Mouse (Mus musculus) heart, adult 11 months (tissue): ENCODE results near the gene Tapt1.
"Not testable (repeated sequence)": the region's sequence is repeated elsewhere in the genome, so short reads cannot be mapped to it uniquely, and the experiment has no call there.

Experiments used
- DNase-seq: peaks from one replicate; pipeline ENCODE4 v3.0.0; 2022

Gene Tapt1

DNA sequence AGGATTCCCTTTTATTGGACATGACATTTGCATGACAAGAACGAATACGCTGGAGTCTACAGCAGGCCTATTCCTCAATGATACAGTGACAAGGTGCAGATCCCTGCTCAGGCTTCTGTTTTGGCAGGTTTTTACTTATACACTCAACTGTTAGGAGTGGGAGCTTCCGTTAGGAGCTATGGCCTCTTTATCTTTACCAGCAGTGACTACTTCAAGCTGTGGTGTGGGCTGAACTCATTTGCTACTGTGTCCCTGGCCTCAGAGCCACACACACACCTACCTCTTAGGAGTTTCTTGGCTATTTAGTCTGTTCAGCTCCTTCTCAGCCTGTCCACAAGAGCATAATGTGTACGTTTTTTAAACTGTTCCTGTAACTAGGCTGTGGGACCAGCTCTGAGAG lies 30.3 kb downstream of the Tapt1 start:
- DNase-seq = peak; percentile 2

DNA sequence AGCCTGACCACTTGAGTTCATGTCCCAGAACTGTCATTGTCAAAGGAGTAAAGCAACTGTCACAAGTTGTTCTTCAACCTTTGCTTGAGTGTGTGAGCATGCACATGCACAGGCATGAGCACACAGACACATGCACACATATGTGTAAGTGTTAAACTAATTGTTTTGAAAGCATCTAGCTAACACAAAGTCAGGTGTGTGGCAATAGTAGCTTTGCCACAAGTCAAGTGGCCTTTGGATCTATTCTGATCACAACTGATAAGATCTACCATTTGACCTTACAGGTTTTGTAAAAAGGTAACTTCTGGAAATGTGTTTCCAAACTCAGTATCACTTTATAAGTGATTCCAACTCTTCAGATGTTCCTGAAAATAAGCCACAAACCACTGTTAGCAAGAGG lies 39.1 kb downstream of the Tapt1 start:
- no peak for DNase-seq

DNA sequence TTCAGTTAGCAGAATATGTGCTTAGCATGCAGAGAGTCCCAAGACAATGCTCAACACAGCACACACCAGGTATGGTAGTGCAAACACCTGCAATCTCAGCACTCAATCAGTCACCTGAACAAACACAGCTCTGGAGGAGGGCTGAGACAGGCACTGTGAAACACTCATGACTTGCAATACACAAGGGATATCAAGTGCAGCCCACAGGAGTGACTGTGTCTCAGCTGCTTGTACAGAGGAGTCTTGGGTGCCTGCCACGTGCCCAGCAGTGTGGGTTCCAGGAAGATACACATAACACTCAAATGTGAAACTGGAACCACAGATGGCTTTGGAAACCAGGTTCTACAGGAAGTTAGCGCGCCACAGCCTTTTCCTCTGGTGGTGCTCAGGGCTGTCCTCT lies 44.8 kb downstream of the Tapt1 start:
- peak; percentile 82 for DNase-seq

DNA sequence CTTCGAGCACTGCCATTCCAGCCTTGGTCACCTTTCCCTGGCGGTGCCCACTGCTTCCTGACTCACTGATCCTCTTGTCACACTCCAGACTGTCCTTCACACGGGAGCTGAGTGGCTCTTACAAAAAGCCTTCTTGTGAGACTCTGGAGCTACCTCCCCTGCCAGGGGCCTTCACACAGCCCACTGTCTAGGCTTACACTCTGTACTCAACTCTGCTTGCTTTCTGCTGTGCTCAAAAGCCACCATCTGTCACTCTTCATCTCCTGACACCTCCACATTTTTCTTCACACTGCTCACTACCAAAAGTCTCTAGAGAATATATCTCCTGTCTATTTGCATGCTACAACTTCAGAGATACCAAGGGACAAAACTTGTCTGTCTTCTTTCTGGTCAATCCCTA lies 46.0 kb downstream of the Tapt1 start:
- no peak for DNase-seq

DNA sequence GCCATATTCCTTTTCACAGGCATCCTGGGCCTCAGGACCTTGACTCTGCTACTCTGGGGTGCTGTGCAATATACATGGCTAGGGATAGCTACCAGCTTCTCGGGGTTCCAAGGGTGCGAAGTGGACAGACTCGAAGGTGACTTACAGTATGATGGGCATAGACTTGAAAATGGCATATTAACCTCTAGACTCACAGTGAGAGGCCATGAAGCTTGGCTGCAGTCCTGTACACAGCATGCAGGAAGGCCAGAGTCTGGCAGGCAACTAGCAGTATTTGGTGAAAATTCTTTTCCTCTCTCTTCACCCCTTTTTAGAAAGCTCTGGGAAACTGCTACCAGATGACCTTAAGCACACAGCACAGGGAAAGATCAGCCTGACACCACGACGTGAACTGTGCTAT lies 52.4 kb downstream of the Tapt1 start:
- no peak for DNase-seq

DNA sequence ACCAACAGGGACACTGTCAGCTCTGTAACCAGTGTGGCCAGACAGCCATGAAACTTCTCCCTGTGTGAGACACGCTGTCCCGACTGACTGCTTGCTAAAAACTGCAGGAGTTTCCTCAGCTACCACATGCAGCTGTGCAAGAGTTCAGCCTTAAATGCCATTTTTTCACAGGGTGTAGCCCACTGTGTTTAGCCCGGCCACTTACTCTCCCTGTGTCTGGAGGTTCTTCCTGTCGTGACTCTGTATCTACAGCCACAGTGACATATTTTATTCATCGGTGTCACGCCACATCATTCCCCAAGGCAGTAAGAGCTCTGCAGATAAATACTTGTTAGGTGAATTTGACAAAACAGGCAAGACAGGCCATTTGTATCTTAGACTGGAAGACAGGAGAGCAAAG lies 59.6 kb downstream of the Tapt1 start:
- peak; percentile 14 for DNase-seq

DNA sequence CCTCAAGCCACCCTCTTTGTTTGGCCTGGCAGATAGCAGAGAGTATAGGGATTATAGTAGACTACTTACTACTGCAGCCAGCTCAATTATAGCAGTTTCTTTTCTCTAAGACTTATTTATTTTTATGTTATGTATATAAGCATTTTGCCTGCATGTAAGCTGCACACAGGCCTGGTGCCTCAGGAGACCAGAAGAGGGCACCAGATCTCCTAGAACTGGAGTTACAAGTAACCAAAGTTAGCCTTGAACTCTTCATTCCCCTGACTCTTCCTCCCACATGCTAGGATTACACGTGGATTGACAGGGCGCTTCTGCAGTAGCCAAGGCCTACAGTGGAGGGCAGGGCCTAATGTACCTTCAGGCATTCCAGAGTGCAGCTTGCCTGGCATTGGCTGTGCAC lies 60.6 kb downstream of the Tapt1 start:
- peak; percentile 19 for DNase-seq

DNA sequence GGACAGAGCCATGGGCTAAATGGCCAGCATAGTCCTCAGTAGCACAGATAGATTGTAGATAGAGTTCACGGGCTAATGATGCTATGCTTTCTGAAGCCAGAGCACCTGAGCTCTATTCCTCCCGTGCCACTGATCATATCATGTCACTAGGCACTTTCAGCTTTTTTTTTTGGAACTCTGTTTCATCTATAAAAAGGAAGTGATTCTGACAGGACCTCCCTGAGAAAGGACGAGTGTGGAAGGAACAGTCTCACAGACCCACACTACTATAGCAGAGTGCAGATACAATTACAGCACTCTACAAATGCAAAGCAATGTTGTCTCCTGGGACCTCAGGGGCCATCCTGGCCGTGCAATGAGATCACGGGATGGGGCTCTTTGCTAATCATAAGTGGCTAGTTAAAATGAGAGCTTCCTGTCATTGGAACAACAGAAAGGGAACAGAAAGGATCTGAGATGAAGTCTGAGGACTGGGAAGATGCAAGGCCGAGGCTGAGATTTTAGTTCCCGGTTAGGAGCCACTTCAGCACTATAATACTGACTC lies 62.1 kb downstream of the Tapt1 start:
- peak; percentile 77 for DNase-seq

DNA sequence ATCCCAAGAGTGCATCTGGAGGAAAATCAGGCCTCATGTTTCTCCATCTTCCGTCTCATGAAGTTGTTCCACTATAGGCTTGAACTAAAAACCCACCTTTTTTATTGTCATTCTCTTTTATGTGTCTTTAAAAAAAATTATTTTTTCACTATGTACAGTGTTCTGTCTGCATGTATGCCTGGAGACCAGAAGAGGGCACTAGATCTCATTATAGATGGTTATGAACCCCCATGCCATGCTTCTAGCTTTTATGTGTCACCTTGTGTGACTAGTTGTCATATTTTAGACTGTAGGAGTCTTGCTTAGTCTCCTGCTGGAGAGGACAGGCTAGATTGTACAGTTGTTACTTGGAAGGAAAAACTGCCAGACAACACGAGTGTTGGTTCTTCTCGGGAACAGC lies 63.1 kb downstream of the Tapt1 start:
- no peak for DNase-seq

DNA sequence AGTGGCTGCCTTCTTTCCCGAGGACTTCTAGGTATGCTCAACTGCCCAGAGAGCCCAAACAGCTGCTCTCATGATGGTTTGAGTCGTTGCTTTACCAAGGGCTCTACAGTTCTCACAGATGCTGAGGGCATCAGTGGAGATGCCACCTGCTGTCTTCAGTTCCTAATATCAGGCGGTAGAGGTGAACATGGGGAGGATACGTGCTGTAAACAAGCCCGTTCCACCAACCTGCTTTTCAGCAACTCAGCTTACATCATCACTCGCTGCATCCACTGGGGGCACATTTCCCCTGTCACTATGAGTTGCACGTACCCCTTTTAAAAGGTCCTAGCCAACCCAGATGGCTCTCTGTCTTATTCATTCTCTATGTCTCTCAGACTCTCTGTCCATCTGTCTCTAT lies 63.6 kb downstream of the Tapt1 start:
- DNase-seq = peak; percentile 72

DNA sequence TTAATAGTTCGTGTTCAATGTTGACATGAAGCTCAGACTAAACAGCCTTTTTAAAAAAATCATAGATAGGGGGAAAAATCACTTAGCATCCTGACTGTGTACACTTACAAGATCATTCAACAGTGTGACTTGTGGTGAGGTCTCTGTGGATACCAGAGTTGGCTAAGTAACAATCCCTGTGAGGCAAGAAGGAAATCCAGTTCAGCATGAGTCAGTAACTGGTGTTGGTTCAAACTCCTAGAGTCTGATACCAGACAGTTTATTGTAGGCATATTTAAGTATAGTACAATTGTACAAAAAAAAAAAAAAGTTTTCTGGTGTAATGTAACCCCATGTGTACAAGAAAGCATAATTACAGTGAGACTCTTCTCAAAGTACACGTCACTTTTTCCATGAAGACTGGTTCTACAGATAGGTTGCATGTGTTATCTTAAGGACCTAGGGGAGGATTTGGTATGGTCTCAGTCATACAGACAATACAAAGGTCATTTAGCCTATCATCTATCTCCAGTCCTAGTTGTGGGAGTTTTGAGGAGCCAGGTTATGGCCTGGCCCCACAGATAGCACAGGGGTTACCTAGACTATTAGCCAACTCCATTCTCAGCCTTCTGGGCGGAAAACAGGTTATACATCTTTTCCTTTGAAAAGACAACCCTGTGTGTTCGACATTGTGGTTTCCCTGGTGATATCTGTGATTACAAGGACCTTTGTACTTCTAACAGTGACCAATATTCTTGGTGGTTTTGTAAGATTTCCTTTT lies 66.6 kb downstream of the Tapt1 start:
- DNase-seq = peak; percentile 12

DNA sequence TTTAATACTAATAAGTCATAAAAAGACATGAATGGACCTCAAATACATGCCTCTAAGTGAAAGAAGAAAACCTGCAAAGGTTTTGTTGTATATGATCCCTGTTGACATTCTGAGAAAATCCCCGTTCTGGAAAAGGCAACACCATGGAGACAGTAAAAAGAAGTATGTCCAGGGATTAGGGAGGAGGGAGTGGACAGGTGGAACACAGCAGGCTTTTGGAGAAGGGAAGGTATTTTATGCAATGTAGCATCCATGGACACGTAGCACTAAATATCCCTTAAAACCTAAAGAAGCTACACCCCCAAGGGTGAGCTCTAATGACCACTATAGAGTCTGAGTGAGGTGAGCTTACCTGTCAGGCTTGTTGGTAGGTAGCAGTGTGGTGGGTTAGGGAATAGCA lies 67.2 kb downstream of the Tapt1 start:
- peak; percentile 43 for DNase-seq

DNA sequence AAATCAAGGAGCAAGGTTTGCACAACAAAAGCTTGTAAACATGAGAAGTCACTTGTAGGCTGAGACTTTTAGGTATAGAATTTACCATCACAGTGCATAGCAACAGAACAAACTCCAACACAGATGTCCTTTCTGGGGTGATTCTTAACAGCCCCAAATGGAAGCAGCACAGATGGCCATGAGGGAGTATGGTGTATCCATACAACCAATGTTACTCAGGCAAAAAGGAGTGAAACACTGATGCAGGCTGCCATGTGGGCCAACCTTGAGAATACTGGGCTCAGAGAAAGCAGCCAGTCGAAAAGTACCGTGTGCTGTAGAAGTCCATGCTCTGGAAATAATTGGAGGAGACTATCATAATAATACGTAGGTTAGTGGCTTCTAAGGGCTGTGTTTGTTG lies 68.0 kb downstream of the Tapt1 start:
- peak; percentile 0 for DNase-seq

DNA sequence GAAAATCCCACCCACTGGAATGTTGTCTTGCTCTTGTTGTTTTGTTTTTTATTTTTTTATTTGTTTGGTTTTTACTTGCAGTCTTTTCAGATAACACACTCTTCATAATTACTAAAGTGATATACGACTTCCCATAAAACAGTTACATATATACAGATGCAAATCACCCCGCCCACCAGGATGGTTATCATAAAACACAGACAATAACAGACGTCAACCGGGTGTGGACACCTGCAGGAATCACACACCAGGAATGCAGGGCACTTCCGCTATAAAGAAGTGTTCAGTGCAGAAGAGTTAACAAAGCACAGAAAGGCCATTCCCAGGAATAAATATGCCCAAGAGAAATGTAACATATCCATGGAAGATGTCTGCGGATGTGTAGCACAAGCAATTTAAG lies 68.7 kb downstream of the Tapt1 start:
- DNase-seq = peak; percentile 15

DNA sequence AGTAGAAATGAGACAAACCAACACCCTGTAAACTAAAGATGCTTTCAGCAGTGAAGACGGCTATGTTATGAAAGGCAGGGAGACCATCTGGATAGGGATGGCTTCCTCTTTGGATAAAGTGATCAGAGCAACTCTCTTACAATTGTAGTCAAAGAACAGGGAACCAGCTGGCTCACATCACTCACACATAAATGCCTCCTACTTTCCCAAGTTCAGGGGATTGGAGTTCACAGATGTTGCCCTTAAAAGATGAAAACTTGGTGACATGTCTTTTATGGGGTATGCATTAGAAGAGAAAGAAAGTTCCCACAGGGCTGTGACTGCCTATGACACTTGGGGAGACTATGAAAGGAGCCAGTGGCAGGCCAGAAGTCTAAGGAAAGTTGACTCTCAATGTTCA lies 73.4 kb downstream of the Tapt1 start:
- no peak for DNase-seq

DNA sequence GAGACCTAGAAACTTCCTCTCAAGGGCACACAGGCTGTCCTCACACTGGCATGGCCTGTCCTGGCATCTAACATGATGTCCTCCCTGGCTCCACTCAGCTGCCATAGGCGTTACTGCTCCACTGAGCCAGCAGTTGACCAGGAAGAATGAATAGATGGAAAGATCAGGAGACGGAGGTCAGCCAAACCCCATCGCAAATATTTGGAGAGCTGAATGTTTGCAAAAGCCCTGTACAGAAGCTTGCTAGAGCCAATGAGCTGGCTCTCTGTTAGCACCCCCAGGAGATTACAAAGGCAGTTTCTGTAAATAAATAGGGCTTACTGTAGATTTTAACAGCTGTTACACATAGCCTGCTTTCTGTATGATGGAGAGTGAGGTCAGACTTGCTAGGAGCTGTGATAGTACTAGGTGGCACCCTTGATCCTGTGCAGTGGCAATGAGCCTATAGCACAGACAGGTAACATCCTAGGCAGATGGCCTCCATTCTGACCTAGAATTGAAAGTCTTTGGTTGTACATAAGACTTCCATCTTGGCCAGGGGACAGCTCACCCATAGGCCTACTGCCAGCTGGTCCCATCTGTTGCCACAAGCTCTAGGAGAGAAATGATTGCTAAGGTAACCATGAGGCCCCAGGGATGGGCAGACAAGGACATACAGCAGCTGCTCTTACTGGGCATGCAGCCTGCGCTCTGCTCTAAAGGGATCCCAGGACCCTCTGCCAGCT lies 74.9 kb downstream of the Tapt1 start:
- no peak for DNase-seq

DNA sequence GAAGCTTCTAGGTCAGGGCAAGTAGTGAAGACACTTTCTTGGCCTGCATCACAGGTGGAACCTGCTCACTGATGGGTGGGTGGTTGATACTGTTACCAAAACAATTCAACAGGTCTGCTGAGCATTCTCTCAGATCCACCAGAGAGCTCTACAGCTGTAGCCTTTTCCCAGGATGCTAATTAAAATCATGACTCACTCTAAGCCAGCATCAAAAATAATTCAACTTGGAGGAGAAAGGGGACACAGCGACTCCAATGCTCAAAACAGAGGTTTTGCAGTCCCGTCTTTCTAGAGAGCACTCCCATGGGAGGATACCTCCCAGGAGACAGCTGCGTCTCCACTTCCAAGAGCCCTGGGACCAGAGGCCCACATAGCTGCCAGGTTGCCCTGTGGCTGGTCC lies 78.7 kb downstream of the Tapt1 start:
- no peak for DNase-seq

DNA sequence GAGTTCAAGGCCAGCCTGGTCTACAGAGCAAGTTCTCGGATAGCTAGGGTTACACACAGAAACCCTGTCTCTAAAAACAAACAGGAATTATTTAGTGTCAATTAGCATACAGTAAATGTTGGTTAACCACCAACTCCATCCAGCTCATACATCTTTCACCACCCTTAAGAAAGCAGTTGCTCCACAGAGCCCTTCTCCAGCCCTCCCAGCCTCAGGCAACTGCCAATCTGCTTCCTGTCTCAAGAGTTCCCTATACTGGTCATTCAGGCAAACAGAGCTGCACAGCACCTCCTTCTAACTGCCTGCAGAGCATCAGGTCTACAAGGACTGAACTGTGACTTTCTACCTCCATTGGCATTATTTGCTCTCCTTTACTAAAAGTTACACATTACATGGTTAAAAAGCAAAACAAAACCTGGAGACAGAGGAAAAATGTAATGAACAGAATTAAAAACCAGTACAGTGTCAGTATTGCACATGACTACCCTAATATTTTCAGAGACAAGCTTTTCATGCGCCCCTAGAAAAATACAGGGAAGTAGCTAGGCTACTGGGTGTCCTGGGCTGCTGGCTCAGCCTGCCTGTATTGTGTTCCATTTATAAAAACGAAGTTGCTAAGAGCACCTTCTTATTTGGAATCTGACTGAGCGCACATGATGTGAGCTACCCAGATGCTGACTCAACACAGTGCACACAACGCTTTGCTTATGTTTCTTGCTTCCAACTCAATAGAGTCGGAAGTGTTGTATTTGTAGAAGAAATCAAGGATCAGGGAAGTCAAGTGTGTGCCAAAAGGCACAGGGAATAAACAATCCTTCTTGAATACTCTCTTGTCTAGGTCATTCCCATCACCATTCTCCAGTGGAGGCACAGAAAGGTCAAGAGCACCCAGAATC lies 79.7 kb downstream of the Tapt1 start:
- DNase-seq = no peak

DNA sequence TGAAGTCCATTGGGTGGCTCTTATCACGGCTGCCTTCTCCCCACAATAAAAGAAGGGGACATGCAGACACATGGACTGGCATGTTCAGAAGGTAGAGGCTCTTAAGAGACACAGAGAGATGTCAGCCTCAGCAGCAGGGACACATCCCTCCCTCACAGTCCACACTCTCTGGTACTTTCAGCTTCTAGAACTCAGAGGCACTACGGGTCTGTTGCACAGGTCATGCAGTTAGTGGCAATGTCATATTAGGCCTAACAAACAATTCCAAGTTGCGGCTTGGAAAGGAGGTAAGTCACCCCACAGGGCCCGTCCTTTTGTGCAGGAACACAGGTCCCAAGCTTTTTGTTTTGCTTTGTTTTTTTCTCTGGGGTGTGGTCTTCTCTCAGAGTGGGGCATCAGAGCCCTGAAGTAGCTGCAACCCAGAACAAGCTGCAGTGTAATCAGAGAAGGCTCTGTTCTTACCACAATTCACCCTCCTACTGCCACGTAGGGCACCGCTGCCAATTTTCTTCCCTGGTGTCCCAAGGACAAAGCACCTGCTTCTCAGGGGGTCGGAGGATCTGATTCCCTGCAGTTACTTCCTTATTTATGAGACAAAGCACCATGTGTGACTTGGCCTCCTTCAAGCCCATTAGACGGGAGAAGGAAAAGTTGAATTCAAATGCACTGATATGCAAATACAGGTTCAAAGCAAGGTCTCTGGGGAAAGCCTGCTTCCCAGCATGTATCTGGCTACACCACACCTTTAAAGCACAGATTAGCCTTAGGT lies 82.8 kb downstream of the Tapt1 start:
- DNase-seq = no peak

DNA sequence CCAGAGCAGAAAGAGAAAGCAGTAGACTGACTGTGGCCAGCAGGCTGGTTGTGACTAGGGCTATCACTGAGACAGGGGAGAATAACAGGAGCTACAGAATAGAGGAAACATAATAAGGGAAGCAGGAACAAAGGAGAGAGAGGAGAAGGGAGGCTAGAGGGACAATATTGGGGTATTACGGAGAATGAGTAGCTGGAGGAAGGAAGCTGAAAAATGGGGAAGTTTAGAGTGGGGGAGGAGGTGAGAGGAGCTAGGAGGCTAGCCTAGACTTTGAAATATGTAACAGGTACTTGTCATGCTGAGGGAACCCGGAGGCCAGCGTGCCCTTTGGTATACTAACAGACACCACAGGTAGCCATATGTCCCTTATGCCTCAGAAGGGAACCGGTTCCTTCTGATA lies 98.9 kb downstream of the Tapt1 start:
- no peak for DNase-seq

DNA sequence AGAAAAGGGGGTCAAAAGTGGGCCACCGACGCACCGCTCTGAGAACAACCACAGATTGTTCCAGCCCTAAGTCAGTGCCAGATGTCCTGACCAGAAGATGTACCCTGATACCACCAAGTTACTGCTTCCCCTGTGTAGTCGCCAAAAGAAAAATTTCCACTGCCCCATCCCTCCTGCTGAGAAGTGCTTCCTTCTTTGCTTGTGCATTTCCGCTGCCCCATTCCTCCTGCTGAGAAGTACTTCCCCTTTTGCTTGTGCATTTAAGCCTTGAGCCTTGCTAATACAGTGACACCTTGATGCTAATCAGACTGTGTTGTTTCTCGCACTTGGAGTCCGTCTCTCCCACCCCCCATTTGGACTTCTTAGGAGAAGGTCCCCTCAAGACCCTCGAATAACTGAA lies 99.9 kb downstream of the Tapt1 start:
- not testable (repeated sequence) for DNase-seq
